Mouse (Mus musculus) hindbrain, embryonic 16.5 days (tissue): ENCODE data around the gene Zfp710. TPM values are rescaled to one million over a fixed set of nuclear protein-coding genes. Genes with fewer than 3 reads are reported as not detected.
"Not testable (repeated sequence)": the region's sequence is repeated elsewhere in the genome, so short reads cannot be mapped to it uniquely, and the experiment has no call there.

Source experiments
- ATAC-seq: fragments of 200-750 bp; cut with Nextera tagmentation; 2 replicates; pipeline ENCODE4 v1.8.0; 2017; ENCODE audit warnings: moderate TSS enrichment, moderate library complexity
- H3K27ac ChIP-seq: fragments of 300-500 bp; sonication (generic); 2 replicates; pipeline ENCODE4 v1.5.1; 2014; ENCODE audit warnings: low read depth, mild to moderate bottlenecking, control low read depth, low read length, moderate library complexity
- H3K27me3 ChIP-seq: fragments of 300-500 bp; sonication (generic); replicated peaks from 2 replicates; pipeline ENCODE4 v1.6.1; 2014; ENCODE audit warnings: low read length; ENCODE audit not compliant: control insufficient read depth, insufficient read depth
- H3K36me3 ChIP-seq: fragments of 300-500 bp; sonication (generic); 2 replicates; pipeline ENCODE4 v1.6.1; 2014; ENCODE audit warnings: mild to moderate bottlenecking, low read length, moderate library complexity, mixed read lengths; ENCODE audit not compliant: control insufficient read depth, insufficient read depth
- H3K4me1 ChIP-seq: fragments of 300-500 bp; sonication (generic); 2 replicates; pipeline ENCODE4 v1.6.1; 2014; ENCODE audit warnings: low read depth, low read length; ENCODE audit not compliant: control insufficient read depth, insufficient read depth
- H3K4me2 ChIP-seq: fragments of 300-500 bp; sonication (generic); 2 replicates; pipeline ENCODE4 v1.6.1; 2014; ENCODE audit warnings: mild to moderate bottlenecking, low read length, control low read depth, moderate library complexity
- H3K4me3 ChIP-seq: fragments of 300-500 bp; sonication (generic); 2 replicates; pipeline ENCODE4 v1.5.1; 2014; ENCODE audit warnings: mild to moderate bottlenecking, low read length, control low read depth, moderate library complexity
- H3K9ac ChIP-seq: fragments of 300-500 bp; sonication (generic); 2 replicates; pipeline ENCODE4 v1.6.1; 2014; ENCODE audit warnings: low read depth, mild to moderate bottlenecking, control low read depth, low read length, moderate library complexity
- H3K9me3 ChIP-seq: fragments of 300-500 bp; sonication (generic); 2 replicates; pipeline ENCODE4 v1.6.1; 2014; ENCODE audit warnings: mild to moderate bottlenecking, low read length, moderate library complexity; ENCODE audit not compliant: control insufficient read depth
- WGBS: fragments of 180-500 bp; shearing (Covaris S2); extraction: QIAGEN DNeasy Blood & Tissue Kit; methylation state at CpG from one replicate; pipeline ENCODE4 v1.1.7; 2014; 5-methylcytosine and 5-hydroxymethylcytosine counted together
- polyA plus RNA-seq: library from polyadenylated mRNA; unstranded; fragments of >200 nt; fragmentation: Nextera tagmentation; extraction: Ambion mirVana; gene quantifications from 2 replicates; pipeline ENCODE4 v1.2.1, GENCODE M21; 2015

Zfp710 gene
- polyA plus RNA-seq, result 13.6 and 14.9 TPM in 2 replicates

DNA sequence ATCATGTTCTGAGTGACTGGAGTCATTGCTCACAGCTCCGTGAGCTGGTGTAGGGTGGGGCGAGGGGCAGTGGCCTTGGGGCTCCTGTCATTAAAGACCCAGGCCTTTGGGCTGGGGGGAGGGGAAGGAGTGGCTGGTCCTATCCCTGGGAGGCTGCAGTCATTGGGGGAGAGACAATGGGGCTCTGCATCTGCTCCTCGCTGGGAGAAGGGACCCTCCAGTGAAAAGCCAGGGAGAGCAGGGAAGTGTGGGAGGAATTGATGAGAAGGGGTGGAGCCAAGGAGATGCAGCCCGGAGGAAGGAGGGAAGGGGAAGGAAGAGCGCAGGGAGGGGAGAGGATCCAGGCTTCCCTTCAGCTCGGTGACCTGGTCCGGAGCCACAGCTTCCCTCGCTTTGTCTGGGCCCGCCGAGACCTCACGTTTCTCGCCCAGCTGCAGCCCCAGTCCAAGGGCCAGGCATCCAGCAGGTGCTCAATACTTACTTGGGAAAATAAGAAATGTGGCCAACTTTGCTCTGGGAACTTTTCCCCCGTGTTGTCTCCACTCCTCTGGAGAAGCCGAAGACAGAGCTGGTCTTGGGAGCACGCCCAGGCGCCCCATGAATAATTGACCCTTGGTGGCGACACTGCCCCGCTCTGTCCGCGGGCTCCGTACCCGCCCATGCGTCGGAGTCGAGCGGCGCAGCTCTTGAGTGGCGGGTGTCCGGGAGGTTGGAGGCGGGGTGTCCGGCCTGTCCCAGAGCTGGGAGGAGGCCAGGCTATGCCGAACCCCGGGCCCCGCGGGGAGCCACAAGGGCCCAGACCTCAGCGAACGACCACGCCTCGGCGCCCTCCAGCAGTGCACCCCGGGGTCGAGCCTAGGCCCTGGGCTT lies at the start of gene Zfp710:
Gene Zfp710 (plus strand): TSS at position 294 of the 870 bp plus-strand sequence.
- no peaks in the 10 kb centered on the region for H3K9me3 ChIP-seq
- H3K27me3 ChIP-seq, result no peaks in the 10 kb centered on the region
- H3K4me3 ChIP-seq, result peak within 1 kb of the TSS; percentile 82
- peak; percentile 71 for ATAC-seq
- H3K27ac ChIP-seq, result peak within 1 kb of the TSS; percentile 96
- H3K36me3 ChIP-seq, result no peaks in the 10 kb centered on the region
- peak within 1 kb of the TSS; percentile 97 for H3K9ac ChIP-seq
- H3K4me1 ChIP-seq, result peaks cover 22% of the 10 kb centered on the region
- peak within 1 kb of the TSS; percentile 74 for H3K4me2 ChIP-seq
- 1% methylated on average over 42 of the region's 42 CpGs for WGBS

DNA sequence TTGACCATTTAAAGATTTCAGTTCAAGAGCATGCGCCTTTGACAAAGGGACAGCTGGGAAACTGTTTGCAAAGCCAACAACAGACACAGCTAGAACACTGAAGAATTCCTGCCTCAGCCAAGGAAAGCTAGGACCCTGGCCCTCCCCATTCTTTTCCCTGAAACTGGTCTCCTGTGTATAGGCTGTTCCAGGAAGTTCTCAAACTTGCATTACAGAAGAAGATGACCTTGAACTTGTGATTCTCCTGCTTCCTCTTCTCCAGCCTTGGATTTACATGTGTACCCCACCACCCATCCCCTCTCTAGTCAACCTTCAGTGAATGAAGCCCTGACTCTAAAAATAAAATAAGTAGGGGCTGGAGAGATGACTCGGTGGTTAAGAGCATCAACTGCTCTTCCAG lies 49.3 kb upstream of the Zfp710 start:
- no peak overlapping the region for H3K4me3 ChIP-seq
- no peaks in the 10 kb centered on the region for H3K9me3 ChIP-seq
- no peak overlapping the region for H3K9ac ChIP-seq
- no peaks in the 10 kb centered on the region for H3K27me3 ChIP-seq
- no peak for ATAC-seq
- no peak overlapping the region for H3K27ac ChIP-seq
- 93% methylated on average over 2 of the region's 2 CpGs for WGBS
- H3K4me2 ChIP-seq, result no peak overlapping the region
- no peaks in the 10 kb centered on the region for H3K36me3 ChIP-seq
- no peaks in the 10 kb centered on the region for H3K4me1 ChIP-seq

DNA sequence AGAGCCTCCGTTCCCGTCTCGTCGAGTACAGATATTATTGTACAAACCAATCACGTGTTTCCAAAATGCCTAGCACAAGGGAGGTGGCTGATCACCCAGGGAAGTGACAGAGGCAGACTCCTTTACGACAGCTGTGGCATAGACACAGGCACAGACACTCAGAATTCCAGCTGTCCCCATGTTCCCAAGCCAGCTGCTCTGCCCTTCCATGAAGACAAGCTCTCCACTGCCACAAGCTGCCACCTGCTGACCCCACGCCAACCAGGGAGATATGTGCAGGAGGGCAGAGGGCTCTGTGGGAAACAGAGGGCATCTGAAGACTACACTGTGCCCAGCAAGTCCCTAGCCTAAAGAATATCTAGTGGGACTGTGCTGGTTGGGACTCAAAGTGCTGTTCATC lies 37.9 kb upstream of the Zfp710 start:
- ATAC-seq, result no peak
- H3K4me3 ChIP-seq, result no peak overlapping the region
- WGBS, result 86% methylated on average over 7 of the region's 7 CpGs
- no peaks in the 10 kb centered on the region for H3K27me3 ChIP-seq
- no peak overlapping the region for H3K9ac ChIP-seq
- H3K4me1 ChIP-seq, result no peaks in the 10 kb centered on the region
- no peak overlapping the region for H3K4me2 ChIP-seq
- H3K9me3 ChIP-seq, result no peaks in the 10 kb centered on the region
- no peaks in the 10 kb centered on the region for H3K36me3 ChIP-seq
- no peak overlapping the region for H3K27ac ChIP-seq

DNA sequence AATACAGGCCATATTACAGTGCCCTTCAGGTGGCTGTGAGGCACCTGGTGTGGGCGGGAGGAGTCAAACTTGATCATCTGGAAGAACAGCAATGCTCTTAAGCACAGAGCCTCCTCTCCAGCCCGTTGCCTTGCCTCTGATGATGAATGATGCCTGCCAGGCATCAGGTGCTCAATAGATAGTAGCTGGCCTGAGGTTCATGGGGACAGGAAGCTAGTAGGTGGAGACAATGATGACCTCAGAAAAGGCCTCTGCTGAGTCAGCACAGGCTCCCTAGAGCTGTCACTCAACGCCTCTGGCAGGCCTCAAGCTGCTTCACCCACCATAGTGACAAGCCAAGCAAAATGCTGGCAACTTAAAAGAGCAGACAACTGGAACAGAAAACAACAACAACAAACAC lies 36.9 kb upstream of the Zfp710 start:
- H3K9me3 ChIP-seq, result no peaks in the 10 kb centered on the region
- ATAC-seq, result no peak
- WGBS, result 66% methylated on average over 3 of the region's 3 CpGs

DNA sequence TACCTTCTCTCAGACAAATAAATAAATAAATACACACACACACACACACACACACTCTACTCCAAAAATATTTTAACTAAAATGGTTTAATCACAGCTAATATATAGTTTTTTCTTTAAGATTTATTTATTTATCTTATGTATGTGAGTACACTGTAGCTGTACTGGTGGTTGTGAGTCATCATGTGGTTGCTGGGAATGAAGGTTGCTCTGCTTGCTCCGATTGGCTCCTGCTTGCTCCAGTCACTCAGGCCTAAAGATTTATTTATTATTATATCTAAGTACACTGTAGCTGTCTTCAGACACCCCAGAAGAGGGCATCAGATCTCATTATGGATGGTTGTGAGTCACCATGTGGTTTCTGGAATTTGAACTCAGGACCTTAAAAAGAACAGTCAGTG lies 36.1 kb upstream of the Zfp710 start:
- H3K4me3 ChIP-seq, H3K4me1 ChIP-seq, H3K36me3 ChIP-seq, H3K27me3 ChIP-seq, H3K9ac ChIP-seq, H3K4me2 ChIP-seq, H3K27ac ChIP-seq, H3K9me3 ChIP-seq, ATAC-seq: not testable (repeated sequence)
- WGBS, result 89% methylated on average over 1 of the region's 1 CpGs

More for the DNA sequence above, 36.9 kb upstream of the Zfp710 start:
- Histone ChIP-seq H3K36me3 (no peaks in the 10 kb centered on the region), H3K4me3 (no peak overlapping the region), H3K9ac (no peak overlapping the region), H3K27me3 (no peaks in the 10 kb centered on the region), H3K4me2 (no peak overlapping the region), H3K4me1 (no peaks in the 10 kb centered on the region), H3K27ac (no peak overlapping the region)

DNA sequence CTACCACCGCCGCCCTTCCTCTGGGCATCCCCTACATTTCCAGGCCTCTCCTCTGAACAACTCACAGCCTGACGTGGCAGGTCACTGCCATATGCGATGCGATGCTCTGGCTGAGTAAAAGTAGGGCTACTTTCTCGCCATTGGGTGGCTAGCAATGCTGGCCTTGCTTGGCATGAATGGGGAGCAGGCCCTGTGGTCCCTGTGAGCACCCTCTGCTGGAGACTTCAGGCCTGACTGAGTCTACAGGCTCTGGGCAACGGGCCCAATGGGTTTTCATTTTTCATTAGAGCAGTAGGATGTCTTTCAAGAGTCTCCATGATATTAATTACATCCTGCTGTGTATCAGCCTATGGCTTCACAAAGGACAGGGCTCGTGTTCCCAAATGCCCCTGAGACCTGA lies 30.1 kb upstream of the Zfp710 start:
- no peaks in the 10 kb centered on the region for H3K36me3 ChIP-seq
- H3K4me1 ChIP-seq, result no peaks in the 10 kb centered on the region
- 0 out of 2 replicates have a peak, but pooled peaks have one; percentile 30 for ATAC-seq
- no peak overlapping the region for H3K27ac ChIP-seq
- no peak overlapping the region for H3K9ac ChIP-seq
- H3K27me3 ChIP-seq, result no peaks in the 10 kb centered on the region
- H3K9me3 ChIP-seq, result no peaks in the 10 kb centered on the region
- 30% methylated on average over 8 of the region's 8 CpGs for WGBS
- H3K4me3 ChIP-seq, result no peak overlapping the region
- H3K4me2 ChIP-seq, result no peak overlapping the region

DNA sequence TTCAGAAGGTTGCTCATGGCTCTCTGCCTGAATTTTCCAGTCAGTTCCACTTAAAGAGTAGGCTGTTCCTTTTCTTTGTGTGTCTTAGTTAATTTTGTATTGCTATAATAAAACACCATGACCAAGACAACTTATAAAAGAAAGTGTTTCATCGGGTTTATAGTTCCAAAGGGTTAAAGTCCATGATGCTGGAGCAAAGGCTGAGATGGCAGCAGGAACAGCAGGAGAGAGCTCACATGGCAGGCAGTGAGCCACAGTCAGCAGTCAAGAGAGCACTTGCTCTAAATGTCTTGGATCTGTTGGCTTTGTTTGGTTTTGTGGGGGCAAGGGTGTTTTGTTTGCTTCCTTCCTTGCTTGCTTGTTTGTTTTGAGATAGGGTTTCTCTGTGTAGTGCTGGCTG lies 26.9 kb upstream of the Zfp710 start:
- WGBS, result 80% methylated on average over 1 of the region's 1 CpGs

DNA sequence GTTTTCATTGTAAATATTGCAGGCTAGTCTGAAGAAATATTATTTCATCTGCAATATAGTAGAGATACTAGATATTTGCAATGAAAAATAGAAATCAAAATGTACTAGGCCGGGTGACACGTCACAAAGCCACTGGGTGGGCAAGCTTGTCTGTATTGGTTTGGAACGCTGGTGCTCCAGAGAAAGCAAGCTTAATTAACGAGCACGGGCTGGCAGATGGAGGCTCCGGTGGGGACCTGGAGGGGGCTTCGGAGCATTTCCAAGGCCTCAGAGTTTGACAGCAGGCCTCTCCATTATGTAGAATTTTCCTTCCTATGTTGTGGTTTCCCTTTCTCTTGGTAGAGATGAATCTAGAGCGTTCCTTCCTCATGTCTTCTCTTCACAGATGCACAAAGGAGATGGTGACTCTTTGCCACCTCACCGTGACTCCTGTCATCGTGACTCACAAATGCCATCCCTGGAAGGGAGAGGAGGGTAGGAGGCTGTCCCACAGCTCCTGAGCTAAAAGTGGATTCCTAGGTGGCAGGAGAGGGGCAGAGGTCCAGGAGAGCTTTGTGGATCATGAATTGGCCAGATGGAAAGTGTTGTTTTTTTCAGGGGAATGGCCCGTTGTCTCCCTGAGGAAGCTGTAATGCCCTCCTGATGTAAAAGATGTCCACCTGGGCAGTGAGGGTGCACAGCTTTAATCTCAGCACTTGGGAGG lies 22.1 kb upstream of the Zfp710 start:
- no peaks in the 10 kb centered on the region for H3K9me3 ChIP-seq
- 63% methylated on average over 11 of the region's 11 CpGs for WGBS
- H3K27ac ChIP-seq, result no peak overlapping the region; the same call in 1 of the 2 replicates
- ATAC-seq, result no peak
- no peaks in the 10 kb centered on the region for H3K27me3 ChIP-seq
- no peaks in the 10 kb centered on the region for H3K36me3 ChIP-seq
- no peak overlapping the region for H3K4me2 ChIP-seq
- H3K4me1 ChIP-seq, result no peaks in the 10 kb centered on the region
- no peak overlapping the region for H3K4me3 ChIP-seq
- no peak overlapping the region for H3K9ac ChIP-seq

More for the DNA sequence above, 26.9 kb upstream of the Zfp710 start:
- Histone ChIP-seq H3K9ac (no peak overlapping the region), H3K27ac (no peak overlapping the region), H3K4me1 (no peaks in the 10 kb centered on the region), H3K4me3 (no peak overlapping the region), H3K4me2 (no peak overlapping the region), H3K27me3 (no peaks in the 10 kb centered on the region), H3K9me3 (no peaks in the 10 kb centered on the region), H3K36me3 (no peaks in the 10 kb centered on the region)
- no peak for ATAC-seq

DNA sequence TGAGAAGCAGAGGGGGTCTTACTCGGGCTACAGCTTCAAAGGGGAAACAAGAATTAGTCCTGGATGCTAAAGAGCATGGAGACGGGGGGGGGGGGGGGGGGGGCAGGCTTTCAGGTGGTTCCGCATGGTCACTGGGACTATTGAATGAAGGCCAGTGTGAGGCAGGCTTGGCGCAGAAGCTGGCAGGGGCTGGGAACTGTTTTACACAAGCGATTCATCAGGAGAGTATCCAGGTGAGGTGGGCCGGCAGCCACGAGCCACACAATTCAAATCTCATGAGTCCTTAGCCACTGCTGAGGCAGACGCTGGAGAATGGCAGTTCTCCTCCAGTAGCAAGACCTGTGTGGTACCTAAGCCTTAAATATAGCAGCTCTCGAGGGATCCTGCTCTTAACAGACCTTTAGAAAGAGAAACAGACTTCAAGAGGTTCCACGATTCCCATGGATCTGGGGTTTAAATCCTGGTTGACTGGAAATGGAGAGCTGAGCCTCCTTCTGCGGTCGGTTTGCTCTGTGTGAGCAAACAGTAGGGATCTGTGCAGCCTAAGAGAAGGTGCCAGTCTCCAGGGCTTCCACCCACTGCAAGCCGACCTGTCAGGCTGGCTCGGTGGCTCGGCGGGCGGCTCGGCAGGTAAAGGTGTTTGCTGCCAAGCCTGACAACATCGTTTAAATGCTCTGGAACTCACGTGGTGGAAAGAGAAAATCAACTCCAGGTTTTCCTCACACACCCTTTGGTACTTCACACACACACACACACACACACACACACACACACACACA lies 19.6 kb upstream of the Zfp710 start:
- Histone ChIP-seq H3K36me3 (no peaks in the 10 kb centered on the region), H3K27ac (no peak overlapping the region), H3K4me3 (no peak overlapping the region), H3K4me2 (no peak overlapping the region), H3K9me3 (no peaks in the 10 kb centered on the region), H3K27me3 (no peaks in the 10 kb centered on the region), H3K4me1 (no peaks in the 10 kb centered on the region), H3K9ac (no peak overlapping the region)
- ATAC-seq, result no peak
- 67% methylated on average over 19 of the region's 20 CpGs for whole genome bisulfite sequencing
